Mouse (Mus musculus) NIH3T3 (cell line): ENCODE results near the gene Rabl6.

ENCODE experiments used
- DNase-seq: peaks from one replicate; pipeline ENCODE4 v3.0.0-alpha.2; 2012; ENCODE audit warnings: low read depth

The Rabl6 gene

GRCm38 (mm10) chr2:25607761-25608622 is at the start of gene Rabl6:
Rabl6 (minus strand) TSS chr2:25608521.
- peak; percentile 96 for DNase-seq

GRCm38 (mm10) chr2:25657652-25658051 is 49.3 kb upstream of the Rabl6 start, which contains the start of gene Lcn5:
Lcn5 (plus strand) TSS chr2:25657952.
- no peak for DNase-seq

- DNase-seq, result no peak
Observed at GRCm38 (mm10) chr2:25657246-25657645, 48.9 kb upstream of the Rabl6 start.

GRCm38 (mm10) chr2:25656691-25657090 is 48.4 kb upstream of the Rabl6 start:
- no peak for DNase-seq

GRCm38 (mm10) chr2:25654502-25654901 is 46.2 kb upstream of the Rabl6 start:
- no peak for DNase-seq

GRCm38 (mm10) chr2:25652902-25653301 is 44.6 kb upstream of the Rabl6 start, which contains the start of gene Lcn8:
Lcn8 (plus strand) TSS chr2:25653120.
- no peak for DNase-seq

- DNase-seq, result peak; percentile 58
Observed at GRCm38 (mm10) chr2:25639890-25640289, 31.6 kb upstream of the Rabl6 start.

- DNase-seq, result peak; percentile 21
Observed at GRCm38 (mm10) chr2:25634046-25634445, 25.7 kb upstream of the Rabl6 start.

GRCm38 (mm10) chr2:25633616-25634015 is 25.3 kb upstream of the Rabl6 start:
- DNase-seq, result no peak

- DNase-seq, result no peak
Observed at GRCm38 (mm10) chr2:25628738-25629137, 20.4 kb upstream of the Rabl6 start.

GRCm38 (mm10) chr2:25627811-25628210 is 19.5 kb upstream of the Rabl6 start, which contains the start of gene Fcna:
Fcna (minus strand) TSS chr2:25628030.
- DNase-seq, result no peak

GRCm38 (mm10) chr2:25625986-25626385 is 17.7 kb upstream of the Rabl6 start:
- no peak for DNase-seq

- DNase-seq, result peak; percentile 91
Observed at GRCm38 (mm10) chr2:25621229-25622200, 13.2 kb upstream of the Rabl6 start, which contains the start of gene Tmem141. Tmem141 (minus strand) TSS chr2:25622005.

- no peak for DNase-seq
Observed at GRCm38 (mm10) chr2:25620852-25621228, 12.5 kb upstream of the Rabl6 start.

GRCm38 (mm10) chr2:25620386-25620785 is 12.1 kb upstream of the Rabl6 start:
- DNase-seq, result no peak

- DNase-seq, result no peak
Observed at GRCm38 (mm10) chr2:25617578-25617977, 9.3 kb upstream of the Rabl6 start, which contains the start of gene Ccdc183. Ccdc183 (minus strand) TSS chr2:25617678.

- no peak for DNase-seq
Observed at GRCm38 (mm10) chr2:25616398-25616797, 8.1 kb upstream of the Rabl6 start.

- DNase-seq, result no peak
Observed at GRCm38 (mm10) chr2:25608671-25609070, 350 bp upstream of the Rabl6 start.

GRCm38 (mm10) chr2:25602526-25602925 is 5.8 kb downstream of the Rabl6 start:
- no peak for DNase-seq

GRCm38 (mm10) chr2:25600037-25600436 is 8.3 kb downstream of the Rabl6 start:
- DNase-seq, result no peak

GRCm38 (mm10) chr2:25598749-25599148 is 9.6 kb downstream of the Rabl6 start:
- peak; percentile 18 for DNase-seq
